ENCODE assay signal across 11 mouse cellular contexts in the genomic region with DNA sequence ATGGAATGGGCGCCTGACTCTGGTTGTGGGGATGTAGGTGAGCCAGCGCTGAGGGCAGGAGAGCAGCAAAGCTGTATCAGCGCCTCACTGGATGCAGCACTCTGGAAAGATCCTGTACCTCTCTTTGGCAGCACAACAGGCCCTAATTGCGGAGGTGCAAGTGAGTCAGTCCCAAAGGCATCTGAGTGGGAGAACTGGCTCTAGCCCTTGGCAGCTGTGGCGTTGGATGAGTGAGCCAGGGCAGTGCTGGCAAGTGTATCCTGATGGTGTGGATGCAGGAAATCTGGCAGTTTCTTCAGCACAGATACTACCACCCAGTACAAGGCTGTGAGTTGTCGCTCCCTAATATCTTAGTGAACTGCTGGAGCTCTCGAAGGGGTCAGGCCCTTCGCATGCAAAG.
A peak's percentile ranks its signal among the peaks of the same experiment; 100 is the strongest.
DNase-seq lines count a peak whose midpoint lies in the region.
"Had no signal": no experiment of that assay in that cellular context is flagged by ENCODE, and none has a peak within 500 bp of the region (broad histone marks: within the 10 kb centered on the region; RNA-seq: fewer than 3 reads in every experiment).

No protein-coding gene starts in this region.

- DNase-seq in cerebellum, postnatal 14 days, result peak; percentile 9 to 20
- DNase-seq in cerebellum, adult 8-10 months, result no peak
- DNase-seq in left cerebral cortex, postnatal 36 days (ENCODE audit: low spot score in 2 of 2), result peak; percentile 4
- no peak for DNase-seq in left cerebral cortex, postnatal 10 days (ENCODE audit: extremely low spot score in 1 of 2, low spot score in 2 of 2)
- DNase-seq in 3134 (ENCODE audit: extremely low read depth, insufficient read length, low spot score), result peak; percentile 37
- DNase-seq in layer of hippocampus, adult 18-20 months (ENCODE audit: low spot score in 2 of 2), result peak; percentile 25 to 48
- no peak for DNase-seq in spleen, postnatal 14 days (ENCODE audit: low spot score in 2 of 2)
- no peak for DNase-seq in embryo, embryonic 10.5 days (ENCODE audit: low spot score)
- DNase-seq: embryo, embryonic 11 days; spleen, adult 18-20 months; thymus, postnatal 4 days had no signal

- intact Hi-C loops in left cerebral cortex, postnatal 36 days (cut with DNase I), result no loop called here
- intact Hi-C loops in left cerebral cortex, postnatal 10 days (cut with DNase I), result no loop called here

Comparison
In these comparisons a context has a peak if more than half of its experiments do, and no peak if none do; other contexts are left out.
1. DNase-seq: peak in cerebellum, postnatal 14 days (2 of 2), left cerebral cortex, postnatal 36 days (2 of 2), 3134 (single experiment) and layer of hippocampus, adult 18-20 months (2 of 2); none in cerebellum, adult 8-10 months (single experiment), left cerebral cortex, postnatal 10 days (0 of 2), spleen, postnatal 14 days (0 of 2) and embryo, embryonic 10.5 days (single experiment).